Mouse (Mus musculus) retina, embryonic 14.5 days (tissue): ENCODE measurements around the gene Abcd4.

ENCODE experiments used
- DNase-seq: peaks from one replicate; pipeline ENCODE4 v3.0.0-alpha.2; 2015; ENCODE audit warnings: low spot score

The Abcd4 gene

GRCm38 (mm10) chr12:84571466-84572340 lies 45.5 kb downstream of the Abcd4 start:
- DNase-seq, result peak; percentile 44

- no peak for DNase-seq
Measured at GRCm38 (mm10) chr12:84570694-84571415, 46.4 kb downstream of the Abcd4 start.

- DNase-seq, result peak; percentile 51
Measured at GRCm38 (mm10) chr12:84569976-84570693, 47.1 kb downstream of the Abcd4 start.

GRCm38 (mm10) chr12:84569336-84569970 lies 47.8 kb downstream of the Abcd4 start, which contains the start of gene Vsx2:
Vsx2 (plus strand) TSS chr12:84569762.
- DNase-seq, result peak; percentile 72

GRCm38 (mm10) chr12:84567576-84567975 lies 49.6 kb downstream of the Abcd4 start:
- DNase-seq, result no peak

- peak; percentile 50 for DNase-seq
Measured at GRCm38 (mm10) chr12:84562558-84562957, 54.7 kb downstream of the Abcd4 start.

GRCm38 (mm10) chr12:84555218-84555617 lies 62.0 kb downstream of the Abcd4 start:
- DNase-seq, result no peak
